Mouse (Mus musculus) liver, embryonic 14.5 days (tissue): Measurements from ENCODE around the gene Pabpn1l. TPM values are rescaled to one million over a fixed set of nuclear protein-coding genes. Genes with fewer than 3 reads are reported as not detected.
A peak's percentile ranks its signal among the peaks of the same experiment; 100 is the strongest.

Source experiments
- ATAC-seq: fragments of 200-750 bp; cut with Nextera tagmentation; 2 replicates; pipeline ENCODE4 v1.8.0; 2017; ENCODE audit warnings: moderate number of reproducible peaks, mild to moderate bottlenecking, moderate library complexity; ENCODE audit not compliant: insufficient read depth
- DNase-seq, 3 experiments: peaks; one replicate each; pipeline ENCODE4 v3.0.0-alpha.2; 2012 to 2013; ENCODE audit warnings: low read depth in 3 of 3, low spot score in 3 of 3
- H3K27ac ChIP-seq: fragments of 300-500 bp; sonication (generic); 2 replicates; pipeline ENCODE4 v1.5.1; 2014; ENCODE audit warnings: moderate library complexity, mild to moderate bottlenecking, control low read depth, inconsistent platforms
- H3K27me3 ChIP-seq: fragments of 300-500 bp; sonication (generic); 2 replicates; pipeline ENCODE4 v1.6.1; 2014; ENCODE audit warnings: mild to moderate bottlenecking, low read length, moderate library complexity; ENCODE audit not compliant: control insufficient read depth, insufficient read depth
- H3K36me3 ChIP-seq: fragments of 300-500 bp; sonication (generic); replicated peaks from 2 replicates; pipeline ENCODE4 v1.6.1; 2014; ENCODE audit warnings: low read depth; ENCODE audit not compliant: control insufficient read depth, insufficient read depth
- H3K4me1 ChIP-seq, 2 experiments: fragments of 200-500 bp in 1 of 2; fragments of 300-500 bp in 1 of 2; sonication (generic) in 1 of 2; replicated peaks; 2 replicates each; pipeline ENCODE4 v1.6.1; 2012 to 2014; ENCODE audit warnings: antibody characterized with exemption in 1 of 2, inconsistent platforms in 1 of 2, low read length in 1 of 2; ENCODE audit not compliant: control insufficient read depth in 2 of 2, insufficient read depth in 2 of 2
- H3K4me2 ChIP-seq: fragments of 300-500 bp; sonication (generic); 2 replicates; pipeline ENCODE4 v1.6.1; 2014; ENCODE audit warnings: low read depth, mild to moderate bottlenecking, control low read depth, moderate library complexity
- H3K4me3 ChIP-seq, 2 experiments: fragments of 200-500 bp in 1 of 2; fragments of 300-500 bp in 1 of 2; sonication (generic) in 1 of 2; 2 replicates each; pipeline ENCODE4 v1.5.1; 2012 to 2014; ENCODE audit warnings: low read depth in 2 of 2, low read length in 2 of 2, mild to moderate bottlenecking in 2 of 2, control low read depth in 1 of 2, inconsistent platforms in 1 of 2, moderate library complexity in 1 of 2; ENCODE audit not compliant: insufficient read depth in 1 of 2
- H3K9ac ChIP-seq: fragments of 300-500 bp; sonication (generic); replicated peaks from 2 replicates; pipeline ENCODE4 v1.6.1; 2014; ENCODE audit warnings: mild to moderate bottlenecking, control low read depth, moderate library complexity
- H3K9me3 ChIP-seq: fragments of 300-500 bp; sonication (generic); 2 replicates; pipeline ENCODE4 v1.6.1; 2016; ENCODE audit warnings: low read length, mixed read lengths; ENCODE audit not compliant: control insufficient read depth
- CTCF ChIP-seq: IDR thresholded peaks from 2 replicates; pipeline ENCODE4 v1.5.1; 2016; ENCODE audit warnings: antibody characterized with exemption, low read depth, control low read depth
- EP300 ChIP-seq: IDR thresholded peaks from 2 replicates; pipeline ENCODE4 v1.6.1; 2016; ENCODE audit warnings: antibody characterized with exemption, low read depth
- WGBS: fragments of 180-500 bp; shearing (Covaris S2); extraction: QIAGEN DNeasy Blood & Tissue Kit; methylation state at CpG from one replicate; pipeline ENCODE4 v1.1.7; 2014; ENCODE audit not compliant: insufficient replicate concordance; 5-methylcytosine and 5-hydroxymethylcytosine counted together
- microRNA-seq: library from miRNA; unstranded; fragments of <30 nt; microRNA quantifications from one replicate; pipeline ENCODE4, GENCODE M21; 2016
- polyA plus RNA-seq, 2 experiments: library from polyadenylated mRNA; depleted of rRNA in 1 of 2; stranded (reverse) in 1 of 2; unstranded in 1 of 2; fragments of >200 nt; fragmentation: Nextera tagmentation in 1 of 2; extraction: Ambion mirVana in 1 of 2; gene quantifications; 2 replicates each; pipeline versions ENCODE4 v1.2.1 to v1.2.3; 2012 to 2014

Gene Pabpn1l
- polyA plus RNA-seq, 2 experiments = not detected

- 88% methylated on average over 11 of the region's 11 CpGs for WGBS
- no peak for TF ChIP-seq EP300
- TF ChIP-seq CTCF = no peak
- H3K27ac ChIP-seq = no peak overlapping the region
Observed at GRCm38 (mm10) chr8:122571153-122571552, 51.4 kb downstream of the Pabpn1l start.

GRCm38 (mm10) chr8:122569996-122570395 is 52.5 kb downstream of the Pabpn1l start:
- WGBS = 93% methylated on average over 16 of the region's 16 CpGs
- Histone ChIP-seq H3K4me2 (peak overlapping the region; percentile 97), H3K4me1 (peaks cover 26 to 40% of the 10 kb centered on the region in 2 experiments), H3K9ac (peak overlapping the region; percentile 99; the same call in 1 of the 2 replicates), H3K27me3 (no peaks in the 10 kb centered on the region), H3K9me3 (no peaks in the 10 kb centered on the region), H3K4me3 (peak overlapping the region; percentile 77 to 96), H3K36me3 (peaks cover 50% of the 10 kb centered on the region), H3K27ac (no peak overlapping the region)
- ATAC-seq (no peak), DNase-seq (no peak)
- no peak for TF ChIP-seq CTCF
- no peak for TF ChIP-seq EP300

More at GRCm38 (mm10) chr8:122571153-122571552, 51.4 kb downstream of the Pabpn1l start:
- peaks cover 50% of the 10 kb centered on the region for H3K36me3 ChIP-seq
- H3K4me3 ChIP-seq = no peak overlapping the region
- ATAC-seq = no peak
- no peak overlapping the region for H3K9ac ChIP-seq
- no peak for DNase-seq
- no peaks in the 10 kb centered on the region for H3K27me3 ChIP-seq
- H3K4me1 ChIP-seq = peaks cover 36 to 51% of the 10 kb centered on the region in 2 experiments
- H3K4me2 ChIP-seq = no peak overlapping the region
- H3K9me3 ChIP-seq = no peaks in the 10 kb centered on the region

Small RNA genes within 50 kb of the gene (microRNA-seq; reads per million reads assigned to microRNA genes)
- gene Mir6396 = not detected

Other genes with a start within 250 kb of the Pabpn1l start
- 15.2 and 20.4 TPM in 2 replicates for gene Zc3h18, start 246.1 kb downstream of the Pabpn1l start, polyA plus RNA-seq (2012; rRNA removed)
- gene Zc3h18, start 246.1 kb downstream of the Pabpn1l start, polyA plus RNA-seq (2014; fragmentation: Nextera tagmentation; extraction: Ambion mirVana) = 12.8 and 16.7 TPM in 2 replicates
- gene Il17c, start 200.7 kb downstream of the Pabpn1l start, polyA plus RNA-seq (2012; rRNA removed) = not detected in 2 replicates
- not detected in 2 replicates for gene Il17c, start 200.7 kb downstream of the Pabpn1l start, polyA plus RNA-seq (2014; fragmentation: Nextera tagmentation; extraction: Ambion mirVana)
- gene Cyba, start 189.8 kb downstream of the Pabpn1l start, polyA plus RNA-seq (2012; rRNA removed) = 71.3 and 74.6 TPM in 2 replicates
- 129 and 146 TPM in 2 replicates for gene Cyba, start 189.8 kb downstream of the Pabpn1l start, polyA plus RNA-seq (2014; fragmentation: Nextera tagmentation; extraction: Ambion mirVana)
- 21.6 and 23.3 TPM in 2 replicates for gene Mvd, start 179.3 kb downstream of the Pabpn1l start, polyA plus RNA-seq (2012; rRNA removed)
- gene Mvd, start 179.3 kb downstream of the Pabpn1l start, polyA plus RNA-seq (2014; fragmentation: Nextera tagmentation; extraction: Ambion mirVana) = 15.3 and 17.2 TPM in 2 replicates
- 0.16 and 0.23 TPM in 2 replicates for gene Snai3, start 162.0 kb downstream of the Pabpn1l start, polyA plus RNA-seq (2012; rRNA removed)
- 0.30 and 0.41 TPM in 2 replicates for gene Snai3, start 162.0 kb downstream of the Pabpn1l start, polyA plus RNA-seq (2014; fragmentation: Nextera tagmentation; extraction: Ambion mirVana)
- 10.0 and 12.6 TPM in 2 replicates for gene Rnf166, start 146.7 kb downstream of the Pabpn1l start, polyA plus RNA-seq (2012; rRNA removed)
- gene Rnf166, start 146.7 kb downstream of the Pabpn1l start, polyA plus RNA-seq (2014; fragmentation: Nextera tagmentation; extraction: Ambion mirVana) = 8.7 and 9.3 TPM in 2 replicates
- gene Ctu2, start 146.6 kb downstream of the Pabpn1l start, polyA plus RNA-seq (2012; rRNA removed) = 7.2 and 11.7 TPM in 2 replicates
- 13.9 and 16.8 TPM in 2 replicates for gene Ctu2, start 146.6 kb downstream of the Pabpn1l start, polyA plus RNA-seq (2014; fragmentation: Nextera tagmentation; extraction: Ambion mirVana)
- gene Piezo1, start 71.4 kb downstream of the Pabpn1l start, polyA plus RNA-seq (2012; rRNA removed) = 49.5 and 60.9 TPM in 2 replicates
- gene Piezo1, start 71.4 kb downstream of the Pabpn1l start, polyA plus RNA-seq (2014; fragmentation: Nextera tagmentation; extraction: Ambion mirVana) = 12.6 and 15.4 TPM in 2 replicates
- gene Cdt1, start 54.7 kb downstream of the Pabpn1l start, polyA plus RNA-seq (2012; rRNA removed) = 62.3 and 65.3 TPM in 2 replicates
- 41.9 and 48.8 TPM in 2 replicates for gene Cdt1, start 54.7 kb downstream of the Pabpn1l start, polyA plus RNA-seq (2014; fragmentation: Nextera tagmentation; extraction: Ambion mirVana)
- gene Aprt, start 45.8 kb downstream of the Pabpn1l start, polyA plus RNA-seq (2012; rRNA removed) = 87.5 and 101 TPM in 2 replicates
- gene Aprt, start 45.8 kb downstream of the Pabpn1l start, polyA plus RNA-seq (2014; fragmentation: Nextera tagmentation; extraction: Ambion mirVana) = 197 TPM in 2 replicates
- 4.3 and 4.6 TPM in 2 replicates for gene Galns, start 11.3 kb downstream of the Pabpn1l start, polyA plus RNA-seq (2012; rRNA removed)
- 3.8 and 4.7 TPM in 2 replicates for gene Galns, start 11.3 kb downstream of the Pabpn1l start, polyA plus RNA-seq (2014; fragmentation: Nextera tagmentation; extraction: Ambion mirVana)
- 15.5 and 27.9 TPM in 2 replicates for gene Trappc2l, start 11.1 kb downstream of the Pabpn1l start, polyA plus RNA-seq (2012; rRNA removed)
- 32.5 and 35.4 TPM in 2 replicates for gene Trappc2l, start 11.1 kb downstream of the Pabpn1l start, polyA plus RNA-seq (2014; fragmentation: Nextera tagmentation; extraction: Ambion mirVana)
- gene Cbfa2t3, start 76.4 kb upstream of the Pabpn1l start, polyA plus RNA-seq (2012; rRNA removed) = 1.8 and 1.9 TPM in 2 replicates
- gene Cbfa2t3, start 76.4 kb upstream of the Pabpn1l start, polyA plus RNA-seq (2014; fragmentation: Nextera tagmentation; extraction: Ambion mirVana) = 3.3 and 5.0 TPM in 2 replicates
- gene Acsf3, start 152.7 kb upstream of the Pabpn1l start, polyA plus RNA-seq (2012; rRNA removed) = 4.9 and 5.4 TPM in 2 replicates
- 5.7 and 6.6 TPM in 2 replicates for gene Acsf3, start 152.7 kb upstream of the Pabpn1l start, polyA plus RNA-seq (2014; fragmentation: Nextera tagmentation; extraction: Ambion mirVana)
- gene Cdh15, start 225.2 kb upstream of the Pabpn1l start, polyA plus RNA-seq (2012; rRNA removed) = not detected in 2 replicates
- not detected in 2 replicates for gene Cdh15, start 225.2 kb upstream of the Pabpn1l start, polyA plus RNA-seq (2014; fragmentation: Nextera tagmentation; extraction: Ambion mirVana)